Mouse (Mus musculus) heart, embryonic 15.5 days (tissue): Measurements from ENCODE around the gene Caskin2. TPM values are rescaled to one million over a fixed set of nuclear protein-coding genes. Genes with fewer than 3 reads are reported as not detected.
A peak's percentile ranks its signal among the peaks of the same experiment; 100 is the strongest.

Experiments used
- ATAC-seq: fragments of 200-750 bp; cut with Nextera tagmentation; replicated peaks from 2 replicates; pipeline ENCODE4 v1.8.0; 2017; ENCODE audit warnings: low read depth, moderate TSS enrichment; ENCODE audit not compliant: insufficient number of reproducible peaks, insufficient read depth, low FRiP score
- H3K27ac ChIP-seq: fragments of 300-500 bp; sonication (generic); 2 replicates; pipeline ENCODE4 v1.5.1; 2015; ENCODE audit warnings: mild to moderate bottlenecking, inconsistent platforms
- H3K27me3 ChIP-seq: fragments of 300-500 bp; sonication (generic); 2 replicates; pipeline ENCODE4 v1.6.1; 2015; ENCODE audit warnings: inconsistent platforms
- H3K36me3 ChIP-seq: fragments of 300-500 bp; sonication (generic); 2 replicates; pipeline ENCODE4 v1.6.1; 2015; ENCODE audit warnings: mild to moderate bottlenecking, inconsistent platforms
- H3K4me1 ChIP-seq: fragments of 300-500 bp; sonication (generic); replicated peaks from 2 replicates; pipeline ENCODE4 v1.6.1; 2015; ENCODE audit warnings: inconsistent platforms
- H3K4me2 ChIP-seq: fragments of 300-500 bp; sonication (generic); 2 replicates; pipeline ENCODE4 v1.6.1; 2015; ENCODE audit warnings: inconsistent platforms, mild to moderate bottlenecking, moderate library complexity
- H3K4me3 ChIP-seq: fragments of 300-500 bp; sonication (generic); 2 replicates; pipeline ENCODE4 v1.5.1; 2015; ENCODE audit warnings: mild to moderate bottlenecking, inconsistent platforms
- H3K9ac ChIP-seq: fragments of 300-500 bp; sonication (generic); 2 replicates; pipeline ENCODE4 v1.6.1; 2015; ENCODE audit warnings: mild to moderate bottlenecking, inconsistent platforms
- H3K9me3 ChIP-seq: fragments of 300-500 bp; sonication (generic); replicated peaks from 2 replicates; pipeline ENCODE4 v1.6.1; 2016; ENCODE audit warnings: inconsistent platforms
- WGBS: fragments of 180-500 bp; shearing (Covaris S2); methylation state at CpG from one replicate; pipeline ENCODE4 v1.1.7; 2015; ENCODE audit warnings: mixed read lengths; 5-methylcytosine and 5-hydroxymethylcytosine counted together
- polyA plus RNA-seq: library from polyadenylated mRNA; unstranded; fragments of >200 nt; fragmentation: Nextera tagmentation; extraction: Ambion mirVana; gene quantifications from 2 replicates; pipeline ENCODE4 v1.2.1, GENCODE M21; 2015

Caskin2 gene
- polyA plus RNA-seq, 1 experiment from 2014 or later = 18.0 TPM

DNA sequence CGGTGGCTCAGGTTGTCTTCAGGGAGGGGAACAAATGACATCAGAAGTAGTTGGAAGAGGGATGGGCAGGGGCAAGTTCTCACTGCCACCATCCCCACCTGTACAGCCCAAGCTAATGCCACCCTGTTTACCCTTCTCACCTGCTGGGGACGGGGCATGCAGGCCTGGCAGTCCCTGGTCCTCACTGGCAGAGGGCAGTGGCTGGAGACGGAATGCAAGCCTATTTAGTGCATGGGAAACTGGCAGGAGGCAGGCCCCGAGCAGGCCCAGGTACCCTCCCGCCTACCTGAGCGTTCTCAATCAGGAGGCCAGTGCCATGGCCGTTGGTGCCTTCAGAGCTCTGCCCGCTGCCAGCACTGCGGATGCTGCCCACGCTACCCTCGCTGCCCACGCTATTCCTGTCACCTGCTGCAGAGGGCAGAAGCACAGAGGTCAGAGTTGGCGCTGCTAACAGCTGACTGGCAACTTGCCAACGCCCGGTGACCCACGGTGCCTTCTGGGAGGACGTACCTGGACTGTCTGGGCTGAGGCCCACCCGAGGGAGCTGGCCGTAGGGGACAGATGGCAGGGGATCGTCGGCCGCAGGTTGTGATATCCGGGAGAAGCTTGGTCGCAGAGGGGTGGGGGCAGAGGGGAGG is 10.2 kb downstream of the Caskin2 start:
- 80% methylated on average over 24 of the region's 24 CpGs for WGBS
- Histone ChIP-seq H3K27me3 (no peaks in the 10 kb centered on the region), H3K9ac (no peak overlapping the region), H3K4me3 (no peak overlapping the region), H3K27ac (no peak overlapping the region), H3K36me3 (peaks cover 89% of the 10 kb centered on the region), H3K9me3 (no peaks in the 10 kb centered on the region), H3K4me1 (peaks cover 26% of the 10 kb centered on the region), H3K4me2 (no peak overlapping the region)
- no peak for ATAC-seq

DNA sequence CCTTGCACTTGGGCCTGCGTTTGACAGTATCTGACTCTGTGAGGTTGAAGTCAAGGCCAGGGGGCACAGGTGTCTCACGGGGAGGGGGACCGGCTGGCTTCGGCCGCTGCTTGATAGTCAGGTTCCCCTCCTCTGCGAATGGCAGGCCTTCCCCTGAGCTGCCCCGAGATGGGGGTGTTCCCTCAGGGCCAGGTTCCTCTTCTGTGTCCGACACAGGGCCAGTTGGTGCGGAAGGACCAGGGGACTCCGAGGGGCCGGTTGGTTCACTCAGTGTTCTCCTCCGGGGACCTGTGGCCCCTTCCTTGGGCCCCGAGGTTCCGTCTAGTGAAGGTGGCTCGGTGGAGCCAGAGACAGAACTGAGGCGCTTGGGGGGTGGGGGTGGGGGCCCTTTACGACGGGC is 12.5 kb downstream of the Caskin2 start:
- 86% methylated on average over 18 of the region's 18 CpGs for WGBS
- H3K4me2 ChIP-seq = no peak overlapping the region
- H3K27ac ChIP-seq = no peak overlapping the region
- no peaks in the 10 kb centered on the region for H3K27me3 ChIP-seq
- no peak for ATAC-seq
- no peak overlapping the region for H3K9ac ChIP-seq
- H3K4me1 ChIP-seq = peaks cover 6% of the 10 kb centered on the region; the same call in 1 of the 2 replicates
- H3K4me3 ChIP-seq = no peak overlapping the region
- no peaks in the 10 kb centered on the region for H3K9me3 ChIP-seq
- H3K36me3 ChIP-seq = peaks cover 88% of the 10 kb centered on the region

DNA sequence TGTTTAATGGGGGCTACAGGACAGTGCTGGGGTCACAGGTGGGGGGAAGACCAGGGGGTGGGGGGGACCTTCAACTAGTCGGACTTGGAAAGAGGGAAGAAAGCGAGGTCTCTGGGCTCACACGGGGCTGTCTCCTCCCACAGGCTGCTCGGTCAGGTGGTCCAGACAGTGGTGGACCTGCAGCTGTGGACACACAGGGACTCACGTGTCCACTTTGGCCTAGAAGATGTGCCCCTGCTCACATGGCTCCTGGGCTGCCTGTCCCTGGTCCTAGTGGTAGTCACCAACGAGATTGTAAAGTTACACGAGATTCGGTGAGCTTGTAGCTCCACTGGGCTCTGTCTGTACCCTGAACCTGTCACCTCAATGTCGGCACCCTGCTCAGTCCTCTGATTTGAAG is 15.8 kb downstream of the Caskin2 start:
- Histone ChIP-seq H3K27ac (peak overlapping the region; percentile 50), H3K4me1 (no peaks in the 10 kb centered on the region; the same call in 1 of the 2 replicates), H3K36me3 (peaks cover 94% of the 10 kb centered on the region), H3K9me3 (no peaks in the 10 kb centered on the region), H3K9ac (no peak overlapping the region), H3K4me3 (no peak overlapping the region), H3K27me3 (no peaks in the 10 kb centered on the region), H3K4me2 (no peak overlapping the region)
- 69% methylated on average over 9 of the region's 9 CpGs for WGBS
- ATAC-seq = no peak

DNA sequence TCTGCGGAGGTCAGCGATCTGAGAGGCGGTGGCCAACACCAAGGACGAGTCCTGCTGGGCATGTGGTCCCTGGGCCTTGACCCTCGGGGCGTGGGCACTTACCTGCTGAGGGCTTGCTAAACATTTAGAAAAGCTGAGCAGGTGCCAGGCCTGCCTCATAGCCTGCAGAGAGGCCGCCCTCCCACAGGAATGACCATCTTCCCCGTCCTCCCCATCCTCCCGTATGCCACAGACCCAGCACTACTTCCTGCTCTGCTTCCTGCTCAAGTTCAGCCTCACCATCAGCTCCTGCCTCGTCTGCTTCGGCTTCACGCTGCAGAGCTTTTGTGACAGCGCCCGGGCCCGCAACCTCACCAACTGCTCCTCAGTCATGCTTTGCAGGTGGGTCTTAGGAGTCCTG is 16.5 kb downstream of the Caskin2 start:
- Histone ChIP-seq H3K4me2 (no peak overlapping the region), H3K9me3 (no peaks in the 10 kb centered on the region), H3K9ac (no peak overlapping the region), H3K4me3 (no peak overlapping the region), H3K4me1 (no peaks in the 10 kb centered on the region; the same call in 1 of the 2 replicates), H3K27me3 (no peaks in the 10 kb centered on the region), H3K36me3 (peaks cover 94% of the 10 kb centered on the region), H3K27ac (peak overlapping the region; percentile 2; the same call in 1 of the 2 replicates)
- no peak for ATAC-seq
- 72% methylated on average over 15 of the region's 15 CpGs for WGBS

DNA sequence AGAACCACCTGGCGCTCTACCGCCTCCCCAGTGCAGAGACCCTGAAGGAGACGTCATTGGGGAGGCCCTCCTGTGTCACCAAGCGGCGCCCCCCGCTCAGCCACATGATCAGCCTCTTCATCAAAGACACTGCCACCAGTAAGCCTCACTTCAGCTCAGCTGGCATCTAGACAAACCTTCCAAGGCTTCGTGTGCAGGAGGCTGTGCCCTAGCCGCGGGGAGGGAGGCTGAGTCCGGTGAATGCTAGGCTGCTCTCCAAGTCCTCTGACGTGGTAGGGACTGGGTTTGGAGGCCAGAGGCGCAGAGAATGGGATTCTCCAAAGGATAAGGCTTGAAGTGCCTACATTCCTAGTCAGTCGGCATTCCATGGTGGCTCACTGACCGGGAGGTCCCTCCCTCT is 21.1 kb downstream of the Caskin2 start:
- H3K9ac ChIP-seq = no peak overlapping the region
- no peak for ATAC-seq
- no peaks in the 10 kb centered on the region for H3K27me3 ChIP-seq
- H3K9me3 ChIP-seq = no peaks in the 10 kb centered on the region
- H3K36me3 ChIP-seq = peaks cover 83% of the 10 kb centered on the region
- no peaks in the 10 kb centered on the region; the same call in 1 of the 2 replicates for H3K4me1 ChIP-seq
- 74% methylated on average over 14 of the region's 14 CpGs for WGBS
- no peak overlapping the region for H3K27ac ChIP-seq
- H3K4me3 ChIP-seq = no peak overlapping the region
- no peak overlapping the region for H3K4me2 ChIP-seq

DNA sequence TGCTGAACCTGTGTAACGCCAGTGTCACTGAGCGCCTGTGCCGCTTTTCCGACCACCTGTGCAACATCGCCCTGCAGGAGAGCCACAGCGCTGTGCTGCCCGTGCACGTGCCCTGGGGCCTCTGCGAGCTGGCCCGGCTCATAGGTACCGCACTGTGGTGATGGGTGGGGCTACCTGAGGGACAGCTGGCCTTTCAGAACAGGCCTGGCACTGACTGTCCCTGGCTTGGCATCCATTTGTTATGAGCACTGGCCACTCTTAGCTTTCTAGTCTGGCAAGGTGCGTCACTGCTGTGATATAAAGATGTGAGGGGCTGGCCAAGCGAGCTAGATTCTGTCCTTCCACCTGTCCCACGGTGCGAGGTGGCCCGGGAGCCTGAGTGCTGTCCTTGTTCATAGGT is 21.5 kb downstream of the Caskin2 start:
- H3K36me3 ChIP-seq = peaks cover 83% of the 10 kb centered on the region
- no peak for ATAC-seq
- no peaks in the 10 kb centered on the region; the same call in 1 of the 2 replicates for H3K4me1 ChIP-seq
- no peaks in the 10 kb centered on the region for H3K27me3 ChIP-seq
- H3K9ac ChIP-seq = no peak overlapping the region
- H3K9me3 ChIP-seq = no peaks in the 10 kb centered on the region
- H3K4me3 ChIP-seq = no peak overlapping the region
- H3K27ac ChIP-seq = no peak overlapping the region
- 93% methylated on average over 16 of the region's 16 CpGs for WGBS
- H3K4me2 ChIP-seq = no peak overlapping the region

DNA sequence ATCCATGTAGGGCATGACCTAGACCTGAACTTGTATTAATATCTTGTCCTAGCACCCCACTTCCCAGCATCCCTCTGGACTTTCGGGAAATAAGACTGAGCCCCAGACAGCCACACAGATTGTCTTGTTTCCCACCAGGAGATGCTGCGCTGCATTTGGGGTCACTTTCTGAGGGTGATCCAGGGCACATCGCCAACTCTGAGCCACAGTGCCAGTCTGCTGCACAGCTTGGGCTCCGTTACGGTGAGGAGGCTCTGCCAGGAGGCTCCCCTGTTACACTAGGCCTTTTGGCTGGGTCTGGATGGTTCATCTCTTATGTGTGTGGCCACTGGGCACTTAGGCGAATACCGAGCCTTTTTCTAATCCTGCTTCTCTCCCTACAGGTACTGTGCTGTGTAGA is 23.7 kb downstream of the Caskin2 start:
- ATAC-seq = no peak
- Histone ChIP-seq H3K9ac (no peak overlapping the region), H3K4me1 (no peaks in the 10 kb centered on the region), H3K27me3 (no peaks in the 10 kb centered on the region), H3K27ac (no peak overlapping the region), H3K36me3 (peaks cover 63% of the 10 kb centered on the region), H3K4me3 (no peak overlapping the region), H3K4me2 (no peak overlapping the region), H3K9me3 (no peaks in the 10 kb centered on the region)
- WGBS = 95% methylated on average over 7 of the region's 7 CpGs

DNA sequence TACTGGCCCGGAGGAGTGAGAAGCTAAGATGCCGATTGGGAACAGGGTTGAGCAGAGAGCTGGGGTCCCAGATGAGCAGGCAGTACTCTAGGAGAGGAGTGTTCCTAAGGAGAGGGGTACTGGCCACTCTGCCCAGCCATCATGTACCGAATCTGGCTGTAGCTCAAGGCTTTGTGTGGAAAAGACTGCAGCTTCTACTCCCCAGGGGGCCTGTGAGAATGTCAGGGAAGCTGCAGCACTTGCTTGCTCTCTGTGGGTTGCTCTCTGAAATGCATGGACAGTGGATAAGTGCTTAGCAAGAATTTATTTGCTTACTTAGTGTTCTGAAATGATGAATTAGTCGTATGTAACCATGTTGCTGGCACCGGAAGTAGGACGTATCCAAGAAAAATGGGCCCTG is 27.0 kb downstream of the Caskin2 start:
- H3K4me1 ChIP-seq = no peaks in the 10 kb centered on the region
- H3K4me2 ChIP-seq = no peak overlapping the region
- 75% methylated on average over 6 of the region's 6 CpGs for WGBS
- H3K27me3 ChIP-seq = no peaks in the 10 kb centered on the region
- H3K4me3 ChIP-seq = no peak overlapping the region
- H3K9ac ChIP-seq = no peak overlapping the region
- no peaks in the 10 kb centered on the region for H3K9me3 ChIP-seq
- H3K36me3 ChIP-seq = peaks cover 29% of the 10 kb centered on the region
- ATAC-seq = no peak
- no peak overlapping the region for H3K27ac ChIP-seq

DNA sequence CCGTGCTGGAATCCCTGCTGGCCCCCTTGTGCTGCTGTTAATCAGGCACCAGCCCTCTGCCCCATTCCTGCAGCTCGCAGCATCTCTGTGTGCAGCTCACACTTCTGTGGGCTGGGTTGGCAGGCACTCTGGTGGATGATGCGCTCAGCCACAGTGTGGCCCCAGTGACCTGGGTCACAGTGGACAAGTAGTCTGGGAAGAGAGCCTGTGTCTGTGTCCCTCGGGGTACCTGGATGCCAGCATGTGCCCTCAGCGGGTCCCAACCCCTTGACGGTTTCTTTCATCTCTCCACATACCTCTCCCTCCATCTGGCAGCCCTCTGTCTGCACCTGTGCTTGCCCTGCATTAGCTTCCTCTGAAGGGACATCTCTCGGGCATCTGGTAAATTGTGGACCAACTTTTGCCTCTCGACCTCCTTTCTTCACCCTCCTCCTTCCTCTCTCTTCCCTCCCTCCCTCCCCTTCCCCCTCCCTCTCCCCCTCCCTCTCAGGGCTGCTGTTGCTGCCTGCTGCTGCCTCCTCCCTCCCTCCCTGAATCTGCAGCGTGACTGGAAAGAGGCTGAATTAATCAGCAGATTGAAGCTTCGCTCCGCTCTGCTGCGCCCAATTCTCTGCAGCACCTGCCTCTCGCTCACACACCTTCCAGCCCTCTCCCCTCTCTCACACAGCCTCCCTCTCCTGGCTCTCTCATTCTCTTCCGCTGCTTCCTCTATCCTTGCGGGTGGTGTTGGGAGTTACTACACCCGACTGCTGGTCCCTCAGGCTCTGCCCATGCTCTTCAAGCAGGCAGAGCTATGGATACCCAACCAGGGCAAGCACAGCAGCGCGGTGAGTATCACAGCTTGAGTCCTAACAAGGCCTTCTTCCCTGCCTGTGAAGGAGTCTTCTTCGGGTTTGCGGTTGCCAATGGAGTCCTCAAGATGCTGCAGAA is 33.0 kb downstream of the Caskin2 start:
- H3K4me3 ChIP-seq = no peak overlapping the region

DNA sequence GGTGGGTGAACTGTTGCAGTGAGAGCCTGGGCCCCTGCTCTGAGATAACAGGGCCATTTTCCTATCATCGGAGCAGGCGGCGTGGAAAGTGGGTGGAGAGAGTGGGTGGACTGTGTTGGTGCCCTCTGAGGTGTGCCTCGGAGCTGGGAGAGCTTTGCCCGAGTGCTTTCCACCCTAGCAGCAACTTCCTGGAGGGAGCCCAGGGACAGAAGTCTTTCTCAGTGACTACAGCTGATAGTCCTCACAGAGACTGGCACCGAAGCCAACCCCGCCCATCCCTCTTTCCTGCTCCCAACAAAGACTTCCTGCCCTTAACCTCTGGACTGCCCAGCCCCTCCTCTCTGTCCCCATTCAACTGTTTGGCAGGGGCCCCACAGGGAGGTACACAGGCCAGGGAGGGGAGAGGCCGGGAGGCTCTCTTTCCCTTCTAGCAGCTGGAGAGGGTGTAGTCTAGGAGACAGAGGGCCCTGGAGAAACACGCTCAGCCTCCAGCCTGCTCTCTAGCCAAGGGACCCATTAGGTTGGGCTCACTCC is 34.3 kb downstream of the Caskin2 start:
- H3K9ac ChIP-seq = peak overlapping the region; percentile 29; the same call in 1 of the 2 replicates
- H3K4me1 ChIP-seq = peaks cover 68% of the 10 kb centered on the region
- WGBS = 6% methylated on average over 9 of the region's 9 CpGs
- H3K27ac ChIP-seq = peak overlapping the region; percentile 95
- peak overlapping the region; percentile 8; the same call in 1 of the 2 replicates for H3K4me3 ChIP-seq
- H3K9me3 ChIP-seq = no peaks in the 10 kb centered on the region
- H3K27me3 ChIP-seq = no peaks in the 10 kb centered on the region
- no peaks in the 10 kb centered on the region for H3K36me3 ChIP-seq
- peak; percentile 91 for ATAC-seq
- H3K4me2 ChIP-seq = peak overlapping the region; percentile 51

More for the DNA sequence above, 33.0 kb downstream of the Caskin2 start:
- Histone ChIP-seq H3K27ac (peak overlapping the region; percentile 95), H3K36me3 (no peaks in the 10 kb centered on the region), H3K27me3 (no peaks in the 10 kb centered on the region), H3K9ac (peak overlapping the region; percentile 29; the same call in 1 of the 2 replicates), H3K4me2 (peak overlapping the region; percentile 51; the same call in 1 of the 2 replicates), H3K4me1 (peaks cover 58% of the 10 kb centered on the region), H3K9me3 (no peaks in the 10 kb centered on the region)
- 26% methylated on average over 20 of the region's 20 CpGs for WGBS
- no peak for ATAC-seq
